ENCODE assay signal across 9 mouse cellular contexts in the genomic region with DNA sequence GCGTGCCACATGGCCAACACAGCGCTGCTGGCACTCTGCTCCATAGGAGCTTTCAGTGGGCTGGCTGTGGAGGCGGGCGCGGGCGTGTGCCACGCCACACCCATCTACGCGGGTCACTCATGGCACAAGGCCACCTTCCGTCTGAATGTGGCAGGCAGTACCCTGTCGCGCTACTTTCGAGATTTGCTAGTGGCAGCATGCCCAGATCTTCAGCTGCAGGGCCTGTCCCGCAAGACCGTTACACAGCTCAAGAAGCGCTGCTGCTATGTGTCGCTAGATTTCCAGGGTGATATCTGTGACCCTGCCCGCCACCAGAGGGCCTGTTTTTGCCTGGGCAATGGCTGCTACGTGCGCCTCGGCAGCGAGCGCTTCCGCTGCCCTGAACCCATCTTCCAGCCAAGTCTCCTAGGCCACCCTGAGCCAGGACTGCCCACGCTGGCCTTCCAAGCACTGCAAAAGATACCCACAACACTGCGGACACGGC. TPM values are rescaled to one million over a fixed set of nuclear protein-coding genes. Genes with fewer than 3 reads are reported as not detected.
A peak's percentile ranks its signal among the peaks of the same experiment; 100 is the strongest.
DNase-seq lines count a peak whose midpoint lies in the region; ATAC-seq and TF ChIP-seq lines count a peak whose summit lies in the region.
"Had no signal": no experiment of that assay in that cellular context is flagged by ENCODE, and none has a peak within 500 bp of the region (broad histone marks: within the 10 kb centered on the region; RNA-seq: fewer than 3 reads in every experiment).

No protein-coding gene starts in this region.

- peak overlapping the region; percentile 40 for H3K9ac ChIP-seq in embryonic facial prominence, embryonic 13.5 days
- peak overlapping the region; percentile 17; the same call in 1 of the 2 replicates for H3K9ac ChIP-seq in heart, adult 2 months (ENCODE audit: low read depth, low read length)
- H3K9ac ChIP-seq in liver, embryonic 11.5 days (ENCODE audit: low read depth, low read length): peak overlapping the region; percentile 21; the same call in 1 of the 2 replicates

- no peak for TF ChIP-seq POLR2A in heart, adult 2 months (IDR thresholded peaks at IDR 0.05; ENCODE audit: insufficient read depth, low read depth, low read length)
- TF ChIP-seq POLR2A in myocyte (IDR thresholded peaks at IDR 0.05; ENCODE audit: insufficient read length, low read depth): no peak

- peak; percentile 56 to 63 for DNase-seq in left cerebral cortex, adult 2 months (ENCODE audit: extremely low spot score in 1 of 2, low spot score in 2 of 2)
- DNase-seq in left cerebral cortex, adult 8-10 months (ENCODE audit: low spot score in 2 of 2): no peak
- peak; percentile 73 to 75 for DNase-seq in heart, adult 2 months
- DNase-seq in kidney, adult 18-20 months: peak; percentile 66
- DNase-seq in liver, embryonic 11.5 days (ENCODE audit: low spot score): peak; percentile 56
- DNase-seq in splenic B cell, adult 2 months (ENCODE audit: low read depth, low spot score): peak; percentile 74

- H3K9me3 ChIP-seq in embryonic facial prominence, embryonic 13.5 days: no peaks in the 10 kb centered on the region
- H3K9me3 ChIP-seq in liver, embryonic 11.5 days (ENCODE audit: control insufficient read depth, low read length): no peaks in the 10 kb centered on the region

- H3K4me2 ChIP-seq in embryonic facial prominence, embryonic 13.5 days: peak overlapping the region; percentile 53
- H3K4me2 ChIP-seq in liver, embryonic 11.5 days: peak overlapping the region; percentile 55
- no peak overlapping the region for H3K4me2 ChIP-seq in myocyte (ENCODE audit: low read depth)

- peak overlapping the region; percentile 45; the same call in 1 of the 2 replicates for H3K27ac ChIP-seq in left cerebral cortex, adult 2 months
- H3K27ac ChIP-seq in embryonic facial prominence, embryonic 13.5 days: no peak overlapping the region; the same call in 1 of the 2 replicates
- peak overlapping the region; percentile 11; the same call in 1 of the 2 replicates for H3K27ac ChIP-seq in heart, adult 2 months
- no peak overlapping the region for H3K27ac ChIP-seq in liver, embryonic 11.5 days (ENCODE audit: low read depth, low read length)

- H3K79me2 ChIP-seq in heart, adult 2 months (replicated peaks; ENCODE audit: control insufficient read depth, insufficient read depth, low read length): no peaks in the 10 kb centered on the region
- H3K79me2 ChIP-seq in myocyte (ENCODE audit: control insufficient read depth, insufficient read depth): no peaks in the 10 kb centered on the region

- peaks cover 42% of the 10 kb centered on the region for H3K4me1 ChIP-seq in embryonic facial prominence, embryonic 13.5 days
- peaks cover 1% of the 10 kb centered on the region; the same call in 1 of the 2 replicates for H3K4me1 ChIP-seq in heart, adult 2 months (ENCODE audit: control insufficient read depth, insufficient read depth, low read length)
- H3K4me1 ChIP-seq in liver, embryonic 11.5 days (replicated peaks; ENCODE audit: control insufficient read depth, insufficient read depth, low read length): peaks cover 27% of the 10 kb centered on the region

- 0 out of 2 replicates have a peak, but pooled peaks have one; percentile 24 for TF ChIP-seq EP300 in heart, adult 2 months (IDR thresholded peaks at IDR 0.05; ENCODE audit: insufficient read depth, low read depth, low read length)

- intact Hi-C loops in left cerebral cortex, adult 2 months (cut with DNase I): no loop called here
- intact Hi-C loops in heart, adult 2 months (cut with DNase I): loop anchor here (5.0 kb wide), 1 partner anchor 60 kb away; a partner anchor contains a TSS

- no peaks in the 10 kb centered on the region for H3K36me3 ChIP-seq in embryonic facial prominence, embryonic 13.5 days
- H3K36me3 ChIP-seq in heart, adult 2 months (ENCODE audit: control insufficient read depth, insufficient read depth, low read length): no peaks in the 10 kb centered on the region
- H3K36me3 ChIP-seq in liver, embryonic 11.5 days (ENCODE audit: control insufficient read depth, insufficient read depth, low read length): no peaks in the 10 kb centered on the region
- H3K36me3 ChIP-seq in myocyte (ENCODE audit: control insufficient read depth, insufficient read depth): no peaks in the 10 kb centered on the region
- H3K36me3 ChIP-seq in splenic B cell, adult 2 months (ENCODE audit: control insufficient read depth, insufficient read depth, low read length, poor library complexity, severe bottlenecking): no peaks in the 10 kb centered on the region

- WGBS in embryonic facial prominence, embryonic 13.5 days: 25% methylated on average over 27 of the region's 27 CpGs
- WGBS in heart, adult 2 months: 12% methylated on average over 27 of the region's 27 CpGs
- WGBS in liver, embryonic 11.5 days: 20% methylated on average over 27 of the region's 27 CpGs

- ATAC-seq in embryonic facial prominence, embryonic 13.5 days (ENCODE audit: insufficient number of reproducible peaks, insufficient read depth, low FRiP score, low TSS enrichment, low read depth): peak; percentile 8; the same call in 1 of the 2 replicates
- peak; percentile 40 for ATAC-seq in liver, embryonic 11.5 days (replicated peaks; ENCODE audit: low FRiP score)

- no peak overlapping the region for H3ac ChIP-seq in myocyte (ENCODE audit: control insufficient read depth, insufficient read length)

- peaks cover 35% of the 10 kb centered on the region for H3K27me3 ChIP-seq in embryonic facial prominence, embryonic 13.5 days
- no peaks in the 10 kb centered on the region for H3K27me3 ChIP-seq in heart, adult 2 months (ENCODE audit: control insufficient read depth, insufficient read depth, low read length)
- peaks cover 35% of the 10 kb centered on the region for H3K27me3 ChIP-seq in liver, embryonic 11.5 days (replicated peaks; ENCODE audit: control insufficient read depth, insufficient read depth, low read length)
- H3K27me3 ChIP-seq in myocyte (ENCODE audit: control insufficient read depth, insufficient read depth, insufficient read length): no peaks in the 10 kb centered on the region
- H3K27me3 ChIP-seq in splenic B cell, adult 2 months (ENCODE audit: control insufficient read depth, insufficient read depth, low read length, poor library complexity, severe bottlenecking): no peaks in the 10 kb centered on the region
- H3K27me3 ChIP-seq: CH12.LX had no signal

- TF ChIP-seq CTCF in left cerebral cortex, adult 2 months (IDR thresholded peaks at IDR 0.05): peak; percentile 59
- peak; percentile 76 for TF ChIP-seq CTCF in heart, adult 2 months (IDR thresholded peaks at IDR 0.05)

- H3K4me3 ChIP-seq in left cerebral cortex, adult 2 months: peak overlapping the region; percentile 10; the same call in 1 of the 2 replicates
- H3K4me3 ChIP-seq in embryonic facial prominence, embryonic 13.5 days: peak overlapping the region; percentile 23; the same call in 1 of the 2 replicates
- H3K4me3 ChIP-seq in heart, adult 2 months: peak overlapping the region; percentile 44
- peak overlapping the region; percentile 25 for H3K4me3 ChIP-seq in liver, embryonic 11.5 days (ENCODE audit: low read depth, low read length)
- no peak overlapping the region for H3K4me3 ChIP-seq in myocyte

TF ChIP-seq in myocyte, 11 proteins besides CTCF, POLR2A, EP300 and RAD21 (continues in another document):
- TF ChIP-seq TCF3 (IDR thresholded peaks at IDR 0.05; ENCODE audit: insufficient read length, low read depth): no peak
- TF ChIP-seq POLR2AphosphoS2 (IDR thresholded peaks at IDR 0.05; ENCODE audit: insufficient read length, low read depth): peak; percentile 8

RNA-seq across cellular contexts. Expression of a gene that starts 0.9 kb away (rescaled TPM):
- total RNA-seq in left cerebral cortex, adult 2 months (2021): not detected
- total RNA-seq in left cerebral cortex, adult 8-10 months (2022): not detected
- polyA plus RNA-seq in embryonic facial prominence, embryonic 13.5 days (2015; fragmentation: Nextera tagmentation; extraction: Ambion mirVana): 0.41 and 0.45 TPM in 2 replicates
- not detected for total RNA-seq in heart, adult 2 months (2021)
- polyA plus RNA-seq in heart, adult 2 months (2012; rRNA removed): not detected in 2 replicates
- polyA plus RNA-seq in liver, embryonic 11.5 days (2014; fragmentation: Nextera tagmentation; extraction: Ambion mirVana): 0.25 TPM in 1 of 2 replicates, not detected in the other
- polyA plus RNA-seq in myocyte (2012; fragmentation: generic; extraction: Trizol): 0.17 TPM

RNA-seq across cellular contexts. Expression of a gene that starts 5.6 kb away (rescaled TPM):
- under 1 TPM in 1 of 2 experiments, not detected in 1; 0.70 TPM for total RNA-seq in left cerebral cortex, adult 2 months (2021)
- under 1 TPM in 3 of 4 experiments, not detected in 1; 0.57 to 0.87 (median 0.76) TPM for total RNA-seq in left cerebral cortex, adult 8-10 months (2022)
- polyA plus RNA-seq in embryonic facial prominence, embryonic 13.5 days (2015; fragmentation: Nextera tagmentation; extraction: Ambion mirVana): 0.95 and 1.6 TPM in 2 replicates
- not detected for total RNA-seq in heart, adult 2 months (2021)
- polyA plus RNA-seq in heart, adult 2 months (2012; rRNA removed): 0.39 TPM in 1 of 2 replicates, not detected in the other
- polyA plus RNA-seq in liver, embryonic 11.5 days (2014; fragmentation: Nextera tagmentation; extraction: Ambion mirVana): 1.0 and 1.8 TPM in 2 replicates
- 22.9 TPM for polyA plus RNA-seq in myocyte (2012; fragmentation: generic; extraction: Trizol)

RNA-seq across cellular contexts. Expression of a gene that starts 6.2 kb away (rescaled TPM):
- 10 to 100 TPM; 79.3 to 82.7 TPM for total RNA-seq in left cerebral cortex, adult 2 months (2021)
- total RNA-seq in left cerebral cortex, adult 8-10 months (2022): 10 to 100 TPM; 76.7 to 90.9 (median 82.4) TPM
- polyA plus RNA-seq in embryonic facial prominence, embryonic 13.5 days (2015; fragmentation: Nextera tagmentation; extraction: Ambion mirVana): 3.8 and 4.3 TPM in 2 replicates
- under 1 TPM; 0.20 to 0.23 TPM for total RNA-seq in heart, adult 2 months (2021)
- 0.90 and 1.7 TPM in 2 replicates for polyA plus RNA-seq in heart, adult 2 months (2012; rRNA removed)
- 1.9 and 2.4 TPM in 2 replicates for polyA plus RNA-seq in liver, embryonic 11.5 days (2014; fragmentation: Nextera tagmentation; extraction: Ambion mirVana)
- 0.12 TPM for polyA plus RNA-seq in myocyte (2012; fragmentation: generic; extraction: Trizol)

RNA-seq across cellular contexts. Expression of a gene that starts 17.2 kb away (rescaled TPM):
- total RNA-seq in left cerebral cortex, adult 2 months (2021): 10 to 100 TPM in 1 of 2 experiments, 1 to 10 TPM in 1; 10.0 to 11.5 TPM
- total RNA-seq in left cerebral cortex, adult 8-10 months (2022): 10 to 100 TPM; 10.5 to 13.9 (median 13.1) TPM
- polyA plus RNA-seq in embryonic facial prominence, embryonic 13.5 days (2015; fragmentation: Nextera tagmentation; extraction: Ambion mirVana): 21.1 and 22.6 TPM in 2 replicates
- total RNA-seq in heart, adult 2 months (2021): under 1 TPM; 0.39 to 0.70 TPM
- 1.1 and 1.2 TPM in 2 replicates for polyA plus RNA-seq in heart, adult 2 months (2012; rRNA removed)
- 12.6 and 14.0 TPM in 2 replicates for polyA plus RNA-seq in liver, embryonic 11.5 days (2014; fragmentation: Nextera tagmentation; extraction: Ambion mirVana)
- 11.0 TPM for polyA plus RNA-seq in myocyte (2012; fragmentation: generic; extraction: Trizol)

RNA-seq across cellular contexts. Expression of a gene that starts 51.0 kb away (rescaled TPM):
- 10 to 100 TPM; 12.8 to 14.2 TPM for total RNA-seq in left cerebral cortex, adult 2 months (2021)
- total RNA-seq in left cerebral cortex, adult 8-10 months (2022): 10 to 100 TPM; 13.2 to 15.2 (median 14.1) TPM
- 24.0 and 24.7 TPM in 2 replicates for polyA plus RNA-seq in embryonic facial prominence, embryonic 13.5 days (2015; fragmentation: Nextera tagmentation; extraction: Ambion mirVana)
- total RNA-seq in heart, adult 2 months (2021): 10 to 100 TPM; 20.9 to 21.5 TPM
- 47.2 and 49.9 TPM in 2 replicates for polyA plus RNA-seq in heart, adult 2 months (2012; rRNA removed)
- 25.2 and 25.6 TPM in 2 replicates for polyA plus RNA-seq in liver, embryonic 11.5 days (2014; fragmentation: Nextera tagmentation; extraction: Ambion mirVana)
- 12.5 TPM for polyA plus RNA-seq in myocyte (2012; fragmentation: generic; extraction: Trizol)

Comparison
In these comparisons a context has a peak if more than half of its experiments do, and no peak if none do; other contexts are left out.
1. DNase-seq: peak in left cerebral cortex, adult 2 months (2 of 2), heart, adult 2 months (2 of 2), kidney, adult 18-20 months (single experiment), liver, embryonic 11.5 days (single experiment) and splenic B cell, adult 2 months (single experiment); none in left cerebral cortex, adult 8-10 months (0 of 2).
2. H3K27ac ChIP-seq: peak in left cerebral cortex, adult 2 months (single experiment) and heart, adult 2 months (single experiment); none in embryonic facial prominence, embryonic 13.5 days (single experiment) and liver, embryonic 11.5 days (single experiment).
3. Peak in every context shown above with its lines, with median percentiles within 50 percentile points of each other: H3K9ac ChIP-seq.